Mouse (Mus musculus) cerebellum, adult 9-10 months (tissue): ENCODE results near the gene Itch.
"Not testable (repeated sequence)": the region's sequence is repeated elsewhere in the genome, so short reads cannot be mapped to it uniquely, and the experiment has no call there.

Experiments
- DNase-seq: peaks from one replicate; pipeline ENCODE4 v3.0.0; 2022

Gene Itch

DNA sequence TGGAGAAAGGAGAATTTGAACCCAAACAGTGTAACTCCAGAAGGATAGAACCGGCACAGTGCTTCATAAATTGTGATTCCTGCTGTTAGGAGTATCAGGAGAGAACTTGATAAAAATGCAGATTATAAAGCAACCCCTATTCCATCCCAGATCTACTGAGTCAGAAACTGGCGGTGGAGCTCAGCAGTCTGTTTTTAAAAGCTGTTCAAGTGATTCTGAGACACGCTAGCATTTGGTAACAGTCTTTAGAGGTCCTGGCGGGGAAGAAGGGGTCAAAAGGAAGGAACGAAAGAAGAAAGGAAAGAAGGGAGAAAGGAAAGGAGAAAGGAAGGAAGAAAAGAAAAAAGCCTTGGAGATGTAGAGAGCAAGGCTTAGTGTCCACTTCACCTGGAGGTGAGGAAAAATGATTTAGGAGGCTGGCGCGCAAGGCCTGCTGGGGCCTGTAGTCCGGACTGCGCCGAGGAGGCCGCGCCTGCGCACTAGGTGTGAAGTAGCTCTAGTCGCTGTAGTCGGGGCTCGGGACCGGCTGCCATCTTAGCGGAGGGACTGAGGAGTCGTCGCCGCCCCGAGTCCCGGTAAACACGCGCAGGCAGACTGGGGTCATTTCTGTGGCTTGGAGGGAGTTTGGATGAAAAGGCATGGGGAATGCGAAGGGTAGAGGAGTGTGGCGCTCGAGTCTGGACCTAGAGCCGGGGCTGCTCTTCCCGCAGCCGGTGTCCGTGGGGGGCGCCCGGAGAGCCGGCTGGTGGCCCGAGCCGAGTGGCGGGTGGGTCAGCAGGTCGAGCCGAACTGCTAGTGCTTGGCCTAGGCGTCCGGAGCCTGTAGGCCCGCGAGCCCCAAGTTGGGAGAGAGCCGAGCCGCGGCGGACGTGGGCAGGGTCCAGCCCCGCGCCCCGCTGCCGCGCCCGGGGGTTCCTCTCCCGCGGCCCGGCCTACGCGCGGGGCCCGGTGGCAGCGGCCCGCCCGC lies at the start of gene Itch:
Itch (plus strand) TSS at position 499 of the 966 bp plus-strand sequence.
- DNase-seq: peak; percentile 91

DNA sequence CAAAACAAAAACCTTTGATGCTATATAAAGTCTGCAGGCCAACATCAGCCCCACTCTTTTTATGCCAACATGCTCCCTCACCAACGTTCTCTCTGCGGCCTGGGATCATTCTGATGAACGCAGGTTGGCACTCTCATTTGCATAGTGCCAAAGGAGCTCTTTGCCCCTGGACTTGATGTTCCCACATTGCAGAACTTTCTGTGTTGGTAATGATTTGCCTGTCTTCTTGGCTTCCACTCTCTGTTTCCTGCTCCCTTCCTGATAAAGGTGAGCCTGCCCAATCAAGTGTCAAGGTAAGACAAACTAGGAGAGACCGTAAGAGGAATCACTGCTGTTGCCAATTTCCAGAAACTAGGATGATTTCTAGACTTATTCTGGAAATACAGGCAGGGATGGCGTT lies 48.8 kb upstream of the Itch start:
- DNase-seq: no peak

DNA sequence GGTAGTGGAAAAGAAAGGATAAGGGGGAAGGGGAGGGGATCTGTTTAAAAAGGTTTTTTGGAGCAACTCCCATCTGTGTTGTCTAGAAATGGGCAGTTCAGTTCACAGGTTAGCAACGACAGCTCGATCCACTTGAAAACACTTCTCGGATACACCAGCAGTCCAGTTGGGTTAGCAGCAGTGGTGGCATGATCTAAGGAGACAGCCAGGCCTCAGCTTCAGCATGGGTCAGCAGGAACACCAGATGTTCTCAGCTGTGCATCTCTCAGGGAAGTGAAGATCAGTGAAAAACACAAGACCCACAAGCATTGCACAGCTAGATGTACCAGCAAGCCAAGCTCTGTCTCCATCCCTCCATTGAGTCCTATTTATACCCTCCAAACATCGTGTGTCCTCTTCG lies 47.0 kb upstream of the Itch start:
- DNase-seq: no peak

DNA sequence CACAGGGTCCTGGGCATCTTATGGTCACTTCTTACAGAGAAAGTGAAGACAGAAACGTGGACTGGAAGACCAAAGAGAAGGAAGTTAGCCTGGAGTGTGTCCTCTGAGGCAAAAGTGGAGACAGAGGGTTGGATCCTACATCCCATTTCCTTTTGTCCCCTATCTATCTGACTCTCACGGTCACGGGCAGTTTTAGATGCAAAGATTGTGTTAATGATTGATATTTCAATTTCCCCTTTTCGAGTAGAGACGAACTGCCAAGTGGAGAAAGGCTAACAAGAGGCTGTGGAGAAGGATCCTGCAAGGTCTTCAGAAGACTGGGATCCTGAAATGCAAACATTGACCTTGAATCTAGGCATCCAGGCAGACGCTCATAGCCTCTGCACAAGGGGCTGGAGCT lies 45.0 kb upstream of the Itch start:
- DNase-seq: no peak

DNA sequence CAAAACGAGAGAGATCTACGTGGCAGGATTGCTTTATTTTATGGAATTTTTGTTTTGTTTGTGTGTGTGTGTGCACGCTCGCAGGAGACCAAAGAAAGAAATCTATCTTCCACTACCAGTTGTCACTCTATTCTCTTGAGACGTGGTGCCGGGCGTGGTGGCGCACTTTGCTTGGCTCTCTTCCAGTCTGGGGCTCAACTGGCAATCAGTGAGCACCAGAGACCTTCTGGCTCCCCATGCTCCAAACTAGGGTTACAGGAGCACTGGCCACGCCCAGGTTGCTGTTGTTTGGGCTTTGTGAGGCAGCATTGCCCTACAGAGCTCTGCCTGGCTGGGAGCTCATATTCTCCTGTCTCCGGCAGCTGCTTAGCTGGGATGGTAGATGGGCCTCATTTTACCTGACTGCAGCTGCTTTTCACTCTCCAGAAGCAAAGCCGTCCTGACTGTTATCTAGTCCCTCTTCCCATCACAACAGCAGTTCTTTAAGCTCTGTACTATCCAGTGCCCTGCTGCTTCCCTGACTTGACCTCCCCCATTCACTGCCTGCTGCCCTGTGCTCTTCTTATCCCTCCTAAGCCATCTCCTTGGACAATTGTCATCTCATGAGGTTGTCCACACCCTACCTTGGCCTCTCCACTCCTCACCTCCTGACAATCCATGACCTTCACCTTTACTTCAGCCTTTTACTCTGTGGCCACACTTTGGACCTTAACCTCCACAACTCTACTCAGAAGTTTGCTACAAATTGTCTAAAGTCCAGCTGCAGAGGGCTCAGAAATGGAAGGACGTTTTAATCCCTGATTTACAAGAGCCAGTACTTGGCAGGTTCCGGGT lies 42.2 kb upstream of the Itch start:
- no peak for DNase-seq

DNA sequence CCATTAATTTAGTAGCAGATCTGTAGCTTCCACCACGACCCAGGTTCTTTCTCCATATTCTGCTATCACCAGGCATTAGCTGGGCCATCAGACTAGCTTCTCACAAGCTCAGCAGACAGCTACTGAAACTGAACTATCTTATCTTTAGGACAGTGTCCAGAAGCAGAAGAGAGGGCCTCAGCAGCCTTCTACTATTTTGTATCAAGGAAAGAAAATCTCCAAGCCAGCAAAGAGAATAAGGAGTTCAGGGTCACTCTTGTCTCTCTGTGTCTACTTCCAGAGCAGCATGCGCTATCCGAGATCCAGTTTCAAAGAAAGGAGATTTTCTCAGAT lies 41.6 kb upstream of the Itch start:
- DNase-seq: no peak

DNA sequence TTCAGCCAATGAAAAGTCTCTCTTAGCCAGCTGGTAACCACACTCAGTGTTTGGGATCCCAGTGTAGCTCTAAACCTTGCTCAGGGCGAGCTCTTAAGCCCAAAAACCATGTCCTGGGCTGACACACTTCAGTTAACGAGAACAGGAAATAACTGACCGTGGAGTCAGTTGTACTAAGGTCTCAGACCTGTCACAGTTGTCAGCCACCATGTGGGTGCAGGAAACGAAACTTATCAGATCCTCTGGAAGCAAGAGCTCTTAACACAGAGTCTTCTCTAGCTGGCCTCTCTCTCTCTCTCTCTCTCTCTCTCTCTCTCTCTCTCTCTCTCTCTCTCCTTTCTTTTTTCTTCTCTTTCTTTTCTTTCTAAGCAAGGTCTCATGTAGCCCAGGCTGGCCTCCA lies 39.9 kb upstream of the Itch start:
- DNase-seq: no peak

DNA sequence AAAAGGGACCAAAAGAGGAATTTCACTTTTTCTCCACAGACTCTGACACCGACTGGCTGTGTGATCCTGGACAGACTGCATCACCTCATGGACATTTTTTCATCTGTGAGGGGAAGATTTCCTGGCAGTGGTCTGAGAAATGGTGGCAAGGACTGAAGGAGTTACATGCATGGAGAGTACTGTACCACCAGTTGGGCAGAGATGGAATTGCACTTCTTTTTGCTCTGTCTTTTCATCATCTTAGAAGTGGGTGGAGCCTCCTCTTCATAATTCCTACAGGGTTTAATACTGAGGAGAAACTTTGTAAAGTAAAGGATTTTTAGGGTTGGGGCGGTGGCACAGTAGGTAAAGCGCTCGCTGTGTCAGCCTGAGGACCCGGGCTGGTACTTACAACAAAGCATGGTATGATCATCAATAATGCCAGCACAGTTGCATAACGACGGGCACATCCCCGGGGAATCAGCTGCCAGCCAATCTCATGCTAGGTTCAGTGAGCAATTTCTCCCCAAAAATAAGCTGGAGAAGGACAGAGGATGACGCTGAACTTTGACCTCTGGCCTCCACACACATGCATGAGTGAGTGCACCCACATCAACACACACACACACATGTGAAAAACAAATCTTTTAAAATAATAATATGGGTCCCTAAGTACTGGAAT lies 34.5 kb upstream of the Itch start:
- DNase-seq: no peak

DNA sequence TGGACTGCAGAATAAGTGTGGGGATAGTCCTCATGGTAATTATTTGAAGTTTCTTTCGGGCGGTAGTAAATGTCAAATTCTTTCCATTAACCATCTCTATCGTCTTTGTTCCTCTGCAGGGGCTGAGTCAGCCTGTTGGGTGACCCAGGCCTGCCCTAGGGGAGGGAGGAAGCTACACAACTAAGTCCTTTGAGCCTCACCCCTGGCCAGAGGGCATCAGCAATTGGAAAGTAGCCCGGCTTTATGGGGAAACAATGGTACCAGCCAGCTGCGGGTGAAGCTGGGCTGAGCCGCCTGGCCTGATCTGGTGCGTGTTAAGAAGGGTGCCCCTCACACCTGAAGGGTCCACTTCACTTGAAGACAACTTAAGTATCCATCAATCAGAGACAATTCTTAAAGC lies 33.9 kb upstream of the Itch start:
- DNase-seq: no peak

DNA sequence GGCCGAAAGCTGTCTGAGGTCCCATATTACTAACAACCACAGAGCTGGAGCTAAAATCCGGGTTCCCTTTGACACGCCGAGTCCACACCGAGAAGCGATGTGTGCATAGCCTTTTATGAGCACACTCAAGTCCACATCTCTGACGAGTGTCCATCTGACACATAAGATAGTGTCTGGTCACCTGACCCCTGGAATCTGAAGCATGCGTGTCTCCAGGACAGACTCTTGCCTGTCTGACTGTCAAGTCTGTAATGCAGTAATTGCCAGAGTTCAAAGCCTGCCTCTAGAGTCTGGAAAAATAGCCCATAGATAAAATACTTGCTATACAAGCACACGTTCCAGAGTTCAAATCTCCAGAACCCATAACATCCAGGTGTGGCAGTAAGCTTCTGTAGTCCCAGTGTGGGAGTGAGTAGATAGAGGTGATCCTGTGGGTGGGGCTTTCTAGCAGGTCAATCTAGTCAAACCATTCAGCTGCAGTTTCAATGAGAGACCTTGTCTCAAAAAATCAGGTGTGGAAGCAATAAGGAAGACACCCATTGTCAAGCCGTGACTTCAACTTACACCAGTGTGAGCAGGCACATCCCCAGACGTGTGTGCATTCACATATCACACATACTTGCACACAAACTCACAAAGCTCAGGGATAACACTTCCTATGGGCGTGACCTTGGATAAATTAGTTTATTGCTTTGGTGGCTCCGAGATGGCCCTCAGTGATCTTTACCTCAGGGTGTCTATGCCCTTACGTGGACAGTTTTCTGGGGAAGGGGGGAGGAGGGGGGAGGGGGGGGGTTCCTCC lies 33.1 kb upstream of the Itch start:
- DNase-seq: no peak

DNA sequence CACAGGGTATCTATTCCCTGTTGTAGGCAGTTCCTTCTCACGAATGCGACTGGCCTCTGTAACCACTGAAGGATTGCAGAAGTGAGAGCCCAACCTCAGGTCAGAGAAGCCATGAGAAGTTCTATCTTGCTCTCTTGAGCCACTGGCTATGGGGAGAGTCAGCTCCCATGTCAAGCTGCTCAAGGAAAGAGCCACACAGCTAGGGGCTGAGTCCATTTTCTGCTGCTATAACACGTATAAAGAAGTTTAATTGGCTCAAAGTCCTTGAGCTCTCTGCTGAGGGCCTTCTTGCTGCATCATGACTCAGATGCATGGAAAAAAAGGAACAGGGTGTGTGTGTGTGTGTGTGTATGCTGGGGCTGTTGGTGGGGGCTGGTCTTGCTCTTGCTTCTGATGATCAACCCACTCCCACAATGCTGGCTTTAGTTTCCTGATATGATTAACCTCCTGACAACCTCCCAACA lies 32.5 kb upstream of the Itch start:
- no peak for DNase-seq

DNA sequence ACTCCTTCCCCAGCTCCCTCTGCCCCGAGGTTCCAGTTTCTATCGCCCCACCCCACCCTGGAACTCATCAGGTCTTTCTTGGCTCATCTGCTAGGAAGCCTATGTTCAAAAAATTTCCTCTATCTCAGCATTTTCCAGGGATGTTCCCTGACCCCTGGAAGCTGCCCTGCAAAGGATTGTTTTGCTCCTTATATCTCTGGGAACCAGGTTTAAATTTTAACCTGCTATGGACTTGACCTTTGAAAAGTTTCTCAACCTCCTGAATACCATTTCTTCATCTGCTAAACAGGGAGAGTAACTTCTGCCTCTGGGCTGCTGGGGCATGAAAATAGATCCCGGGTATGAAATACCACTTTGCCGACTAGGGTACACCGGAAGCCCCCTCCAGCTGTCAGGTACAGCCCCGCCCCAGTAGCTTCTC lies 31.5 kb upstream of the Itch start:
- DNase-seq: no peak

DNA sequence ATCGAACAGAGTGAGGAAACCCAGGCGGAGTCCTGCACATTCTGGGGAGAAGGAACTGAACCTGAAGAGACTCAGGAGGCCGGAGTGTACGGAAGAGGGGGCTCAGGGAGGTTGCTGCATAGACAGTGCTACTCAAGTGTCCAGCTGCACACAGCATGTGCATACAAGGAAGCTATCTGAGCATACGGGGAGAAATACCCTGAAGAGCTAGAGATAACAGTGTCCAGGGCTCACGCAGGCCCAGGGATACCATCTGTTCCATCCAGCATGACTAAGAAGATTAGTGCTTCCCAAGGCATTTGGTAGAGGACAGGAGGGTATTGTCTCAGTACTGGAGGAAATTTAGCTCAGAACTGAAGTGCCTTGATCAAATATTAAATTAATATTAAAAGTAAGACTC lies 29.7 kb upstream of the Itch start:
- peak; percentile 39 for DNase-seq

DNA sequence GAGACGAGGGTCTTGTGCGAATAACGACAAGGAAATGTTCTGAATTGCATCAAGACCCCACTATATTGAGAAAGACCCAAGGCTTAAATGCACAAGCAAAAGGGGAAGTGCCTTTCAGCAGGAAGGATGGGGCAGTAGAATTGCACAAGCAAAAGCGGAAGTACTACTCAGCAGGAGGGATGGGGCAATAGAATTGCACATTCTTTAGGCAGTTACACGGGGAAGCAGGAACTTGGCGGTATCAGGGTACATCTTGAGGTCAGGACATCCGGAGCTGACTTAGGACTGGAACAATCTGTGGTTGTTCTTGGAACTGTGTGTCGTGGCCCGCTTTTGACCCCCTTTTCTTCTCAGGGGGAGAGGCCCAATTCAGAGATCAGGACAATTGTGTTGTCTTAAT lies 26.0 kb upstream of the Itch start:
- not testable (repeated sequence) for DNase-seq

DNA sequence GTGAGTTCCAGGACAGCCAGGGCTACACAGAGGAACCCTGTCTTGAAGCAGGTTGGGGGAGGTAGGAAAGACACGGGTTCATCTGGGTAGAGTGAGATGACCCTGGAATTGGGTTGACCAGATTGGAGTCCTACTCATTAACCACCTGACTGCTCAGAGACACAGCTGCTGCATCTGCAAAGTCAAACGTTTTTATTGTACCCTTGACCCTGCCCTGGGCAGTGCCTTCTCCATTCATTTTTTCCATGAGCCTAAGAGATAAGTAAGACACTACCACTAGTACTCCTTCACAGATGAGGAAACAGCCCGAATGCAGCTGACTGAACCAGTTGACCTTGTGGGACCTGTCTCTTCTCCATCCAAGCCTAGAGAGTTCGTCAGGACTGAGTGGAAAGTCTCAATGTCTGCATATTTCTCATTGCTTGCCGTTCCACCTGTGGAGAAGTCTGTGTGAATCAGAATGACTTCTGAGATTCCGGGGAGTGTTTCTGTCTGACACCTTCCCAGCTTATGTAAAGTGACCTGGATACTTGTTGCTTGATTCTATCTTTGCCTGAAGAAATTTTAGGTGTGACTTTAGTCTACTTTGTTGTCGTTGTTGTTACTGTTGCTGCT lies 18.0 kb upstream of the Itch start:
- no peak for DNase-seq

DNA sequence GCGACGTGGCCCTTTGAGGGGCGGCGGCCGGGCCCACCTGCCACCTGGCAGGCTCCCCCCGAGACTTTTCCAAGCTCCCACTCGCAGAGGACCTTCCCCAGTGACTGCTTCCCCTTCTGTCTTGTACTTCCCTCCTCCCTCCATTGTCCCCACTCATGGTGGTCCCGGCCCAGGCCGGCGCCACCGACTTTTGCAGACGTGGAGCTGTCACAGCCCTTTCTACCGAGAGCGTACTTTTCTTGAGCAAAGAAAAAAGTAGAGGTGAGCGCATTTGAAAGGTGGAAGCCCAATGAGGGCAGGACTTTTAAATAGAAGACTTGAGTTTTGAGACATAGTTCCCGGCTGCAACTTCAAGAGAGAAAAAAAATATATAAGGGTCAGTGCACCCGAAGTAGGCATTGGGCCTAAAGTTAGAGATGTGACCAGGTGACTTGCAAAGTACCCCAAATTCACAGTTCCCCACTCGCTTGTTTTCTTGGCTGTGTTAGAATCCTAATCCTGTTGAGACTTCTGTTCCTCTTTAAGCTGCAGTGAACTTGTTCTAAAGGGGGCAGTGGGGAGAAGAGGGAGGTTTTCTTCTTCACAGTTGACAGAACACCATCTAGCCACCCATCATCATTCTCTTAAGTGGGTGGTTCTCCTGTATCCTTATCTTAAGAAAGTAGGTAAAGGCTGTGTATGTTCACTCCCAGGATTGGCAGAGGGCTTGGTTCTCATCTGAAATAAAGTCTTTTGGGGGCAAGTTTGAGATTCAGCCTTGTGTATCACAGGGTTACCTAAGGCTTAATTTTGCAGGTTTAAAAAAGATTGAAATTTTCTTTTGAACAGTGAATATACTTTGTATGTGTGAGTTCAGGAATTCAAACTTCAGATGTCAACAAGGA lies 910 bp downstream of the Itch start:
- no peak for DNase-seq

DNA sequence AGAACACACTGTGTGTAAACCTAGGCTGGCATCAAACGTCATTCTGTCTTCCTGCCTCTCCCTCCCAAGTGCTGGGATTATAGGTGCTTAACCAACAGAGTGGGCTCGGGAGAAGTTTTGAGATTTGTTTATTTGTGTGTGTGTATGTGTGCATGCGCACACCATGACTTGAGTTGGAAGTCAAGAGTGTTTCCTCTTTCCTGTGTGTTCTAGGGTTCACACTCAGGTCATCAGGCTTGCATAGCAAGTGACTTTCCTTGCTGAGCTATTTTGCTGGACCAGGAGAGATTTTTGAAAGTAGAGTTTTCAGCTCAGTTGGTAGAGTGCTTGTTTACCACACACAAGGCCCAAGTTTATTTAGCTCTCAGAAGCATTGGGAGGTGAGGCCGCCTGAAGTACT lies 1.8 kb downstream of the Itch start:
- DNase-seq: no peak

DNA sequence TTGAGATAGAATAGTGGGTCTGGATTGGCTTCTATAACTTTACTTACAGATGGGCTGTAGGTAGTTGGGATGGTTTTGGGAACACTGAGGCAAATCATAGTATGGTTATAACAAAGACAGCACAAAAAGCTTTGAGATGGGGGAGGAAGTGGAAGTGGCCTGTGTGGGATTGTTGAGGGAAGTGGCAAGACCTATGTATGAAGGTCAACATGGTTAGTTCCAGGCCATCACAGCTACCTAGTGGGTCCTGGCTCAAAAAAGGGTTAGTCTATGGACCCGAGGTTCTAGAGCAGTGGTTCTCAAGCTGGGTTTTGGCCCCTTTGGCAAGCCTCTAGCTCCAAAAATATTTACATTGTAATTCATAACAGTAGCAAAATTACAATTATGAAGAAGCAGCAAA lies 2.2 kb downstream of the Itch start:
- DNase-seq: no peak

DNA sequence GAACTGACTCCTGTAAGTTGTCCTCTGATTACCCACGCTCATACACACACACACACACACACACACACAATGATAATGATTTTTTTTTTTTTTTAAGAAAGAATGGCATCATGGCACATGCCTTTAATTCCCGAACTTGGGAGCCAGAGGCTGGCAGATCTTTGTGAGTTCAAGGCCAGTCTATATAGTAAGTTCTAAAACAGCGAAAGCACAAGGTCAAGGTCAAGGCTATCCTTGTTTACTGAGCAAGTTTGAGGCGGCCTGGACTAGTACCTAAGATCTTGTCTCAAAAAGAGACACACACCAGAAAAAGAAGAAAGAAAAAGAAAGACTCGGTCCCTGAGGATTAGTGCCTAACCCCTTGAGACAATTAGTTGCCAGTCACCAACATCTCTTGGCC lies 7.7 kb downstream of the Itch start:
- no peak for DNase-seq

DNA sequence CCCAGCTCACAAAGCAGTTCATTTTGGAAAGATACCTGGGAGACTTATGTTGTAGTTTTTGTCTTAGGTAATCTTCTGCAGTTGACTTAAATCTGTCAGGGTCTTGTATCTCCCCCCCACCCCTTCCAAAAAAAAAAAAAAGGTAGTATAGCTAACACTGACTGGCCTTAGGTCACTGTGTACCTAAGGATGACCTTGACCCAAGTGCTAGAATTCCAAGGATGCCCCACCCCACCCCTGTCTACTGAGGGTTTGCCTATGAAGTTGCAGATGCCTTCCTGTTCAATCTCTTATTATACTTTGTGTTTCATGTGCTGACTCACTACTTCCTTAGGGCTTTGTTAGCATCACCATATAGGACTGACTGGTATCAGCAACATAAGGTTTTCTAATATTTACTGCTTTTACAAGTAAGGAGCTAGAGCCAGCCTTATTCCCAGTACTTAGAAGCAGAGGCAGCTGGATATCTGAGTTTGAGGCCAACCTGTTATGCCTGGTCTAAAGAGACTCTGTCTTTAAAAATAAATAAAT lies 8.8 kb downstream of the Itch start:
- DNase-seq: no peak

DNA sequence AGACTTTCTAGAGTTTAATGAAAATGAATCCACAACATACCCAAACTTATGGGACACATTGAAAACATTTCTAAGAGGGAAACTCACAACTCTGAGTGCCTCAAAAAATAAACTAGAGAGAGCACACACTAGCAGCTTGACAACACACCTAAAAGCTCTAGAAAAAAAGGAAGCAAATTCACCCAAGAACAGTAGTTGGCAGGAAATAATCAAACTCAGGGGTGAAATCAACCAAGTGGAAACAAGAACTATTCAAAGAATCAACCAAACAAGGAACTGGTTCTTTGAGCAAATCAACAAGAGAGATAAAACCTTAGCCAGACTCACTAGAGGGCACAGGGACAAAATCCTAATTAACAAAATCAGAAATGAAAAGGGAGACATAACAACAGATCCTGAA lies 16.0 kb downstream of the Itch start:
- DNase-seq: not testable (repeated sequence)
